Mouse (Mus musculus): ENCODE data around the gene Cald1. TPM values are rescaled to one million over a fixed set of nuclear protein-coding genes. Genes with fewer than 3 reads are reported as not detected.

The Cald1 gene
- polyA plus RNA-seq, 1 experiment from 2014 or later, result 239 TPM

DNA sequence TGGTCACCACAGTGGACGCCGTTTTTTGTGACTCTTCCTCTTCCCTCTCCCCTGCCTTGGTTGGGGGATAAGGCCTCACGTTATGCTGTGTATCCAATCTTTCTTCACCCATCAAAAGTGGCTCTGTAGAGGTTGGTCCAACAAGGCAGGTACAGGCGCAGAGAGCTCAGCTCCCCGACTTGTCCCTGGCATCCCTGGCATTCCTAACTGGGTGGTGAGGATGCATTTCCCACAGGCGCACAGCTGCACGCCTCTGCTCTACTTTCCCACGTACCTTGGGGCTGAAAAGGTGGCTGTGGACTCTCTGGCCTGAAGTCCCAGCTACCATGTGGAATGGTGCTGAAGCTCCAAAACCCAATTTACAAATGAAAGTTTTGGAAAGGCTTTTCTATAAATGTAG is 115.5 kb downstream of the Cald1 start:
- H3K4me3 ChIP-seq (ENCODE audit: low read depth, low read length), result no peak overlapping the region
- TF ChIP-seq CTCF (IDR thresholded peaks at IDR 0.05; ENCODE audit: low read depth), result no peak
- H3K4me1 ChIP-seq (replicated peaks; ENCODE audit: control insufficient read depth, insufficient read depth, low read length), result no peaks in the 10 kb centered on the region; the same call in none of the 2 replicates
- no peak for ATAC-seq
- no peak overlapping the region for H3K4me2 ChIP-seq (replicated peaks; ENCODE audit: low read depth)
- no peaks in the 10 kb centered on the region for H3K36me3 ChIP-seq (ENCODE audit: control insufficient read depth, insufficient read depth)
- H3K27ac ChIP-seq (ENCODE audit: low read depth, low read length), result no peak overlapping the region
- WGBS, result 87% methylated on average over 8 of the region's 8 CpGs
- no peaks in the 10 kb centered on the region for H3K9me3 ChIP-seq (ENCODE audit: control insufficient read depth)
- no peak overlapping the region for H3K9ac ChIP-seq (ENCODE audit: low read depth, low read length)
- no peaks in the 10 kb centered on the region for H3K27me3 ChIP-seq (replicated peaks; ENCODE audit: control insufficient read depth, insufficient read depth, low read length)

DNA sequence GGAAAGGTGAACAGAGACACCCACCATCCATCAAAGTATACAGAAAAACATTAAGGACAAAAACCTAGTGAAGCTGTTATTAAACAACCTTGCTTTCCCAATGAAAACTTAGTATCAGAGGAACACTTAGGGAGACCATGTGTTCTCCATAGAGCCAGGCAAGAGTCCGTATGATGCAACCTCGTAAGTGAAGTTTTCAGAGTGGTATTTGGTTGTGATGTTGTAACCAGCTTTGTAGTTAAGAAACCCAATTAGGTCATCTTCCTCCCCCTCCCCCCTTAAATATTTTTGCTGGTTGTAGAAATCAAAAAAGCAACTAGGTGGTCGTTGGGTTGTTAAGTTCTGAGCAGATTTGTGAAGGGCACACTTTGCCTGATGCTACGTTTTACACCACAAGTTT is 116.3 kb downstream of the Cald1 start:
- Histone ChIP-seq H3K27ac (ENCODE audit: low read depth, low read length) (no peak overlapping the region), H3K4me1 (replicated peaks; ENCODE audit: control insufficient read depth, insufficient read depth, low read length) (no peaks in the 10 kb centered on the region; the same call in none of the 2 replicates), H3K9ac (ENCODE audit: low read depth, low read length) (no peak overlapping the region), H3K4me2 (replicated peaks; ENCODE audit: low read depth) (no peak overlapping the region), H3K4me3 (ENCODE audit: low read depth, low read length) (no peak overlapping the region), H3K9me3 (ENCODE audit: control insufficient read depth) (no peaks in the 10 kb centered on the region), H3K36me3 (ENCODE audit: control insufficient read depth, insufficient read depth) (no peaks in the 10 kb centered on the region), H3K27me3 (replicated peaks; ENCODE audit: control insufficient read depth, insufficient read depth, low read length) (no peaks in the 10 kb centered on the region)
- 85% methylated on average over 4 of the region's 4 CpGs for WGBS
- ATAC-seq, result no peak
- no peak for TF ChIP-seq CTCF (IDR thresholded peaks at IDR 0.05; ENCODE audit: low read depth)

DNA sequence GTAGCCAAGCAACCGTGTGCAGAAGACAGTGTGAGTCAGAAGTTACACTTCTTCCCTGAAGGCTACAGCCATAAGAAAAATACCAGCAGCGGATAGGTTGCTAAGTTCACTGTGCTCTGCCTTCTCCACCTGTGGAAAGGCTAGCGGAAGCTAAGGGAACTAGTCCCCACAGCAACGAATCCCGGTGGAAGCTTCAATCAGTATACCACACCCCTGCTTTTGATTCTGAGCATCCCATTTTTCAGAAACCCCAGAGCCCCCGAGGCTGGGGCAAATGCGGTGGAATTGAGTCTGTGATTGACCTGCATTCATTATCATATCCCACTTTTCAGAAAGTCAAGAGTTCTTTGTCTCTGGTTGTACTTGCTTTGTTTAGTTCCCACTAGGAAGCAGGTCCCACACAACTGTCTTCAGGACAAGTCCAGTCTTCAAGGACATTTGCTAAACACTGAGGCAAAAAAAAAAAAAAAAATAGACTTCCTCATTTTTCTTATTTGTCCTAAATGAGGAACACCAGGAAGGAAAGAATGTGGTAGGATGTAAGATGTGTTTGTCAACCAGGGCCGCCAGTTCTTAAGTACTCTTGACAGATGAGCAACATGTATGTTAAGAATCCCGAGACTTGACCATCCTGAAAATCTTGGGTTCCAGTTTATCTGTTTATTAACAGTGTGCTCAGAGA is 118.0 kb downstream of the Cald1 start:
- Histone ChIP-seq H3K4me2 (replicated peaks; ENCODE audit: low read depth) (no peak overlapping the region), H3K27me3 (replicated peaks; ENCODE audit: control insufficient read depth, insufficient read depth, low read length) (no peaks in the 10 kb centered on the region), H3K9ac (ENCODE audit: low read depth, low read length) (no peak overlapping the region), H3K27ac (ENCODE audit: low read depth, low read length) (0 out of 2 replicates have a peak overlapping the region, but pooled peaks have one; percentile 4), H3K4me1 (replicated peaks; ENCODE audit: control insufficient read depth, insufficient read depth, low read length) (no peaks in the 10 kb centered on the region; the same call in none of the 2 replicates), H3K9me3 (ENCODE audit: control insufficient read depth) (no peaks in the 10 kb centered on the region), H3K4me3 (ENCODE audit: low read depth, low read length) (no peak overlapping the region), H3K36me3 (ENCODE audit: control insufficient read depth, insufficient read depth) (no peaks in the 10 kb centered on the region)
- no peak for ATAC-seq
- WGBS, result 83% methylated on average over 9 of the region's 9 CpGs
- no peak for TF ChIP-seq CTCF (IDR thresholded peaks at IDR 0.05; ENCODE audit: low read depth)

DNA sequence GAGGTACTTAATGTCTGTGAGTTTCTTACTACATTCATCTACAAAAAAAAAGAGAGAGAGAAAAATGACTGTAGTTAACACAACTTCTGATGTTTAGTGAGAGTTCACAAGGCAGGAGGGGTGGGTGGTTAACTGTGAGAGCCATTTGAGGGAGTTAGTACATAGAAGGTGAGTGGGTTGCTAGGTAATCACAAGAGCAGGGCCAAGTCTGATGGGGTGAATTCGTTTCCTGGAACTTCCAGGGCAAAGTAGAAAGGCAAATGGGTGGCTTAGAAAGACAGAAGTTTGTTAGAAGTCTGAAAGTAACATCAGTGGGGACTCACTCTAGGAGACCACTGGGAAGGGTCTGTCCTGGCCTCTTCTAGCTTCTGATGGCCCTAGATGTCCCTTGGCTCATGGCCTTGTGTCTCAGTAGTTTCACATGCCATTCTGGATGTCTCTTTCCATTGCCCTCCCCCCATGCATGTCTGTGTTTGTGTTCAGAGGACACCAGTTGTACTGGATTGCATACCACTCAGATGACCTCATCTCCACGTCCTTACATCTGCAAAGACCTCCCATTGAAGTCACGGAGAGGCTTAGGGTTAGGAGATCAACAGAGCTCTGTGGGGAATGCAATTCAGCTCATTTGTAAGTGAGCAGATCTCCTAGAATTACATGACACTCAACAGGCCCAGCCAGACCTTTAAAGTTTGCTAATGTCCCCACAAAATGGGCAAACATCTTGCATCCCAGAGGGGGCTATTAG is 118.8 kb downstream of the Cald1 start:
- no peaks in the 10 kb centered on the region for H3K27me3 ChIP-seq (replicated peaks; ENCODE audit: control insufficient read depth, insufficient read depth, low read length)
- H3K27ac ChIP-seq (ENCODE audit: low read depth, low read length), result 0 out of 2 replicates have a peak overlapping the region, but pooled peaks have one; percentile 4
- no peaks in the 10 kb centered on the region; the same call in none of the 2 replicates for H3K4me1 ChIP-seq (replicated peaks; ENCODE audit: control insufficient read depth, insufficient read depth, low read length)
- no peak overlapping the region for H3K4me2 ChIP-seq (replicated peaks; ENCODE audit: low read depth)
- H3K4me3 ChIP-seq (ENCODE audit: low read depth, low read length), result no peak overlapping the region
- TF ChIP-seq CTCF (IDR thresholded peaks at IDR 0.05; ENCODE audit: low read depth), result no peak
- ATAC-seq, result no peak
- H3K9ac ChIP-seq (ENCODE audit: low read depth, low read length), result no peak overlapping the region
- WGBS, result 36% methylated on average over 3 of the region's 3 CpGs
- no peaks in the 10 kb centered on the region for H3K9me3 ChIP-seq (ENCODE audit: control insufficient read depth)
- H3K36me3 ChIP-seq (ENCODE audit: control insufficient read depth, insufficient read depth), result no peaks in the 10 kb centered on the region

DNA sequence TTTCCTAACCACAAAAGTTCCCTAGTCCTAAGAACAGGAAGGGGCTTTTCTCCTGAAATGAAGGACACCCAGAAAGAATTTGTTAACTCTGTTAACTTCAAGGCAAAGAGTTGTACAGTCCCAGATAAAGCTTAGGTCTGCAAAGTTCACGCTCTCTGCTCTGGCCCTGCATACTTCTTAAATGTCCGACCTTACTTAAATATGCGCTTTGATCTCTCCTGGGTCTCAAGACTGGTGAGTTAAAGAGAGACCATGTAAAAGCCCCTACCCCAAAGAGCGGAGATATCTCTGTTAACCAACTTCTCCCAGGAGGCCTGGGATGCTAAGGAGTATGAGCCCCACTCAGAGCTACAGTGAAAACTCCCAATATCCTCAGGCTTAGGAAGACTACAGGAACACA is 119.4 kb downstream of the Cald1 start:
- Histone ChIP-seq H3K27ac (ENCODE audit: low read depth, low read length) (no peak overlapping the region), H3K36me3 (ENCODE audit: control insufficient read depth, insufficient read depth) (no peaks in the 10 kb centered on the region), H3K4me3 (ENCODE audit: low read depth, low read length) (no peak overlapping the region), H3K4me2 (replicated peaks; ENCODE audit: low read depth) (no peak overlapping the region), H3K27me3 (replicated peaks; ENCODE audit: control insufficient read depth, insufficient read depth, low read length) (no peaks in the 10 kb centered on the region), H3K9me3 (ENCODE audit: control insufficient read depth) (no peaks in the 10 kb centered on the region), H3K4me1 (replicated peaks; ENCODE audit: control insufficient read depth, insufficient read depth, low read length) (no peaks in the 10 kb centered on the region; the same call in none of the 2 replicates), H3K9ac (ENCODE audit: low read depth, low read length) (no peak overlapping the region)
- no peak for TF ChIP-seq CTCF (IDR thresholded peaks at IDR 0.05; ENCODE audit: low read depth)
- 83% methylated on average over 4 of the region's 4 CpGs for WGBS
- no peak for ATAC-seq

GRCm38 (mm10) chr6:34719141-34719680 is 120.9 kb downstream of the Cald1 start:
- H3K9me3 ChIP-seq (ENCODE audit: control insufficient read depth), result no peaks in the 10 kb centered on the region
- no peak overlapping the region for H3K27ac ChIP-seq (ENCODE audit: low read depth, low read length)
- no peak overlapping the region for H3K4me3 ChIP-seq (ENCODE audit: low read depth, low read length)
- no peaks in the 10 kb centered on the region; the same call in none of the 2 replicates for H3K4me1 ChIP-seq (replicated peaks; ENCODE audit: control insufficient read depth, insufficient read depth, low read length)
- H3K27me3 ChIP-seq (replicated peaks; ENCODE audit: control insufficient read depth, insufficient read depth, low read length), result no peaks in the 10 kb centered on the region
- H3K36me3 ChIP-seq (ENCODE audit: control insufficient read depth, insufficient read depth), result no peaks in the 10 kb centered on the region
- no peak overlapping the region for H3K4me2 ChIP-seq (replicated peaks; ENCODE audit: low read depth)
- no peak for ATAC-seq
- H3K9ac ChIP-seq (ENCODE audit: low read depth, low read length), result no peak overlapping the region
- WGBS, result 66% methylated on average over 6 of the region's 6 CpGs
- no peak for TF ChIP-seq CTCF (IDR thresholded peaks at IDR 0.05; ENCODE audit: low read depth)
